Mouse (Mus musculus): ENCODE measurements at regions not wholly inside any gene's neighbourhood (a gene's known extent, or its start where the extent isn't known, plus 50 kb on each side); places are given as distances from the start of the nearest gene placed in this dataset.

GRCm38 (mm10) chr10:95124476-95124875 lies 179.8 kb upstream of the Plxnc1 start:
- no peak for DNase-seq (ENCODE audit: low spot score in 2 of 2)

- DNase-seq (ENCODE audit: low spot score in 2 of 2), result no peak
Measured at GRCm38 (mm10) chr10:95120007-95120406, 175.4 kb upstream of the Plxnc1 start.

GRCm38 (mm10) chr10:95118786-95119351 lies 174.2 kb upstream of the Plxnc1 start:
- no peak for DNase-seq (ENCODE audit: low spot score in 2 of 2)

GRCm38 (mm10) chr10:95117731-95118212 lies 173.1 kb upstream of the Plxnc1 start:
- DNase-seq (ENCODE audit: low spot score in 2 of 2), result no peak

- no peak for DNase-seq (ENCODE audit: low spot score in 2 of 2)
Measured at GRCm38 (mm10) chr10:95117041-95117730, 172.6 kb upstream of the Plxnc1 start.

GRCm38 (mm10) chr10:95116579-95117011 lies 172.0 kb upstream of the Plxnc1 start:
- DNase-seq (ENCODE audit: low spot score in 2 of 2), result no peak

- DNase-seq (ENCODE audit: low spot score in 2 of 2), result no peak
Measured at GRCm38 (mm10) chr10:95112837-95113388, 168.3 kb upstream of the Plxnc1 start.

- DNase-seq (ENCODE audit: low spot score in 2 of 2), result no peak
Measured at GRCm38 (mm10) chr10:95112231-95112774, 167.7 kb upstream of the Plxnc1 start.

GRCm38 (mm10) chr10:95110786-95111185 lies 166.2 kb upstream of the Plxnc1 start:
- no peak for DNase-seq (ENCODE audit: low spot score in 2 of 2)

- no peak for DNase-seq (ENCODE audit: low spot score in 2 of 2)
Measured at GRCm38 (mm10) chr10:95109576-95109975, 164.9 kb upstream of the Plxnc1 start.

GRCm38 (mm10) chr10:95107532-95108251 lies 163.1 kb upstream of the Plxnc1 start:
- no peak for DNase-seq (ENCODE audit: low spot score in 2 of 2)

GRCm38 (mm10) chr10:95103808-95104207 lies 159.2 kb upstream of the Plxnc1 start:
- DNase-seq (ENCODE audit: low spot score in 2 of 2), result no peak

- no peak for DNase-seq (ENCODE audit: low spot score in 2 of 2)
Measured at GRCm38 (mm10) chr10:95102981-95103380, 158.3 kb upstream of the Plxnc1 start.

GRCm38 (mm10) chr10:95099906-95100305 lies 155.3 kb upstream of the Plxnc1 start:
- DNase-seq (ENCODE audit: low spot score in 2 of 2), result no peak

GRCm38 (mm10) chr10:95095847-95096246 lies 151.2 kb upstream of the Plxnc1 start:
- DNase-seq (ENCODE audit: low spot score in 2 of 2), result no peak

- DNase-seq (ENCODE audit: low spot score in 2 of 2), result no peak
Measured at GRCm38 (mm10) chr10:95094771-95095170, 150.1 kb upstream of the Plxnc1 start.

GRCm38 (mm10) chr10:95093266-95093665 lies 148.6 kb upstream of the Plxnc1 start:
- DNase-seq (ENCODE audit: low spot score in 2 of 2), result no peak

- no peak for DNase-seq (ENCODE audit: low spot score in 2 of 2)
Measured at GRCm38 (mm10) chr10:95091086-95091485, 146.5 kb upstream of the Plxnc1 start.

- DNase-seq (ENCODE audit: low spot score in 2 of 2), result no peak
Measured at GRCm38 (mm10) chr10:95090641-95091040, 146.0 kb upstream of the Plxnc1 start.

GRCm38 (mm10) chr10:95090035-95090434 lies 145.4 kb upstream of the Plxnc1 start:
- no peak for DNase-seq (ENCODE audit: low spot score in 2 of 2)

- DNase-seq (ENCODE audit: low spot score in 2 of 2), result peak in 1 of 2 experiments; percentile 60
Measured at GRCm38 (mm10) chr10:95087864-95088570, 143.4 kb upstream of the Plxnc1 start.
